Mouse (Mus musculus): ENCODE measurements around the gene Olfr68. TPM values are rescaled to one million over a fixed set of nuclear protein-coding genes. Genes with fewer than 3 reads are reported as not detected.
"Not testable (repeated sequence)": the region's sequence is repeated elsewhere in the genome, so short reads cannot be mapped to it uniquely, and the experiment has no call there.

Olfr68 gene
- not detected in 2 replicates for polyA plus RNA-seq (2016; fragmentation: Nextera tagmentation; extraction: Ambion mirVana)

GRCm38 (mm10) chr7:103779598-103779997 lies at the start of gene Olfr68:
Gene Olfr68, minus strand, starts transcription at chr7:103779698.
- H3K4me2 ChIP-seq: no peak within 1 kb of the TSS
- no peak within 1 kb of the TSS for H3K9ac ChIP-seq
- 79% methylated on average over 3 of the region's 3 CpGs for WGBS
- no peak within 1 kb of the TSS for H3K27ac ChIP-seq (ENCODE audit: poor library complexity, severe bottlenecking)
- no peaks in the 10 kb centered on the region for H3K4me1 ChIP-seq (replicated peaks)
- no peaks in the 10 kb centered on the region for H3K27me3 ChIP-seq (replicated peaks)
- ATAC-seq (ENCODE audit: insufficient number of reproducible peaks, low FRiP score): no peak
- no peaks in the 10 kb centered on the region for H3K36me3 ChIP-seq
- H3K4me3 ChIP-seq: no peak within 1 kb of the TSS
- H3K9me3 ChIP-seq (replicated peaks): no peaks in the 10 kb centered on the region

- 80% methylated on average over 4 of the region's 4 CpGs for WGBS
- peak; percentile 90 for ATAC-seq (ENCODE audit: insufficient number of reproducible peaks, low FRiP score)
- Histone ChIP-seq H3K9ac (no peak within 1 kb of the TSS), H3K27me3 (replicated peaks) (no peaks in the 10 kb centered on the region), H3K4me2 (no peak within 1 kb of the TSS), H3K36me3 (no peaks in the 10 kb centered on the region), H3K4me1 (replicated peaks) (no peaks in the 10 kb centered on the region), H3K9me3 (replicated peaks) (no peaks in the 10 kb centered on the region), H3K27ac (ENCODE audit: poor library complexity, severe bottlenecking) (no peak within 1 kb of the TSS), H3K4me3 (no peak within 1 kb of the TSS)
These were observed 48.3 kb upstream of the Olfr68 start, which contains the start of gene Hbb-bs for GRCm38 (mm10) chr7:103827808-103828207. Gene Hbb-bs, minus strand, starts transcription at chr7:103828096.

- not testable (repeated sequence) for H3K4me1 ChIP-seq (replicated peaks); H3K4me2 ChIP-seq; H3K36me3 ChIP-seq; H3K9me3 ChIP-seq (replicated peaks); H3K27ac ChIP-seq (ENCODE audit: poor library complexity, severe bottlenecking); H3K27me3 ChIP-seq (replicated peaks); H3K4me3 ChIP-seq; H3K9ac ChIP-seq
- ATAC-seq (ENCODE audit: insufficient number of reproducible peaks, low FRiP score): peak; percentile 27; the same call in 1 of the 2 replicates
- WGBS: no CpG with 5 or more reads among the region's 2 CpGs
These were observed 47.6 kb upstream of the Olfr68 start for GRCm38 (mm10) chr7:103827139-103827538.

GRCm38 (mm10) chr7:103826255-103826887 lies 46.9 kb upstream of the Olfr68 start:
- no peak; the same call in 1 of the 2 replicates for ATAC-seq (ENCODE audit: insufficient number of reproducible peaks, low FRiP score)
- H3K9ac ChIP-seq: no peak overlapping the region
- no peaks in the 10 kb centered on the region for H3K36me3 ChIP-seq
- no peaks in the 10 kb centered on the region for H3K27me3 ChIP-seq (replicated peaks)
- no peaks in the 10 kb centered on the region for H3K4me1 ChIP-seq (replicated peaks)
- WGBS: 70% methylated on average over 3 of the region's 3 CpGs
- no peak overlapping the region for H3K27ac ChIP-seq (ENCODE audit: poor library complexity, severe bottlenecking)
- H3K4me3 ChIP-seq: no peak overlapping the region
- H3K9me3 ChIP-seq (replicated peaks): no peaks in the 10 kb centered on the region
- no peak overlapping the region for H3K4me2 ChIP-seq

- ATAC-seq (ENCODE audit: insufficient number of reproducible peaks, low FRiP score): peak; percentile 51; the same call in 1 of the 2 replicates
- H3K4me1 ChIP-seq (replicated peaks): no peaks in the 10 kb centered on the region
- H3K4me3 ChIP-seq: no peak overlapping the region
- 82% methylated on average over 3 of the region's 3 CpGs for WGBS
- no peaks in the 10 kb centered on the region for H3K36me3 ChIP-seq
- no peak overlapping the region for H3K27ac ChIP-seq (ENCODE audit: poor library complexity, severe bottlenecking)
- H3K9ac ChIP-seq: no peak overlapping the region
- H3K4me2 ChIP-seq: no peak overlapping the region
- no peaks in the 10 kb centered on the region for H3K9me3 ChIP-seq (replicated peaks)
- no peaks in the 10 kb centered on the region for H3K27me3 ChIP-seq (replicated peaks)
These were observed 46.2 kb upstream of the Olfr68 start for GRCm38 (mm10) chr7:103825536-103826254.

GRCm38 (mm10) chr7:103824597-103824996 lies 45.1 kb upstream of the Olfr68 start:
- H3K27me3 ChIP-seq (replicated peaks): no peaks in the 10 kb centered on the region
- H3K27ac ChIP-seq (ENCODE audit: poor library complexity, severe bottlenecking): no peak overlapping the region
- no peak overlapping the region for H3K9ac ChIP-seq
- no peaks in the 10 kb centered on the region for H3K36me3 ChIP-seq
- no peaks in the 10 kb centered on the region for H3K4me1 ChIP-seq (replicated peaks)
- H3K4me3 ChIP-seq: no peak overlapping the region
- 82% methylated on average over 2 of the region's 2 CpGs for WGBS
- no peak for ATAC-seq (ENCODE audit: insufficient number of reproducible peaks, low FRiP score)
- H3K9me3 ChIP-seq (replicated peaks): no peaks in the 10 kb centered on the region
- H3K4me2 ChIP-seq: no peak overlapping the region

- H3K4me2 ChIP-seq; H3K27ac ChIP-seq (ENCODE audit: poor library complexity, severe bottlenecking); H3K4me1 ChIP-seq (replicated peaks); H3K36me3 ChIP-seq; ATAC-seq (ENCODE audit: insufficient number of reproducible peaks, low FRiP score); H3K9me3 ChIP-seq (replicated peaks); H3K9ac ChIP-seq; H3K27me3 ChIP-seq (replicated peaks); H3K4me3 ChIP-seq: not testable (repeated sequence)
- 71% methylated on average over 1 of the region's 2 CpGs for WGBS
These were observed 35.6 kb upstream of the Olfr68 start for GRCm38 (mm10) chr7:103815085-103815484.

- Histone ChIP-seq H3K9me3 (replicated peaks) (no peaks in the 10 kb centered on the region), H3K9ac (no peak within 1 kb of the TSS), H3K27me3 (replicated peaks) (no peaks in the 10 kb centered on the region), H3K4me2 (no peak within 1 kb of the TSS), H3K27ac (ENCODE audit: poor library complexity, severe bottlenecking) (no peak within 1 kb of the TSS), H3K36me3 (no peaks in the 10 kb centered on the region), H3K4me3 (no peak within 1 kb of the TSS), H3K4me1 (replicated peaks) (no peaks in the 10 kb centered on the region; the same call in 1 of the 2 replicates)
- peak; percentile 95 for ATAC-seq (ENCODE audit: insufficient number of reproducible peaks, low FRiP score)
- WGBS: 82% methylated on average over 3 of the region's 3 CpGs
These were observed 34.3 kb upstream of the Olfr68 start, which contains the start of gene Hbb-bt for GRCm38 (mm10) chr7:103813766-103814165. Gene Hbb-bt, minus strand, starts transcription at chr7:103813996.

GRCm38 (mm10) chr7:103813152-103813551 lies 33.7 kb upstream of the Olfr68 start:
- 0 out of 2 replicates have a peak, but pooled peaks have one; percentile 4 for ATAC-seq (ENCODE audit: insufficient number of reproducible peaks, low FRiP score)
- H3K4me3 ChIP-seq; H3K27me3 ChIP-seq (replicated peaks); H3K9me3 ChIP-seq (replicated peaks); H3K27ac ChIP-seq (ENCODE audit: poor library complexity, severe bottlenecking); H3K9ac ChIP-seq; H3K4me1 ChIP-seq (replicated peaks); H3K4me2 ChIP-seq; H3K36me3 ChIP-seq: not testable (repeated sequence)
- no CpG with 5 or more reads among the region's 3 CpGs for WGBS

- H3K9ac ChIP-seq: no peak overlapping the region
- H3K4me3 ChIP-seq: no peak overlapping the region
- ATAC-seq (ENCODE audit: insufficient number of reproducible peaks, low FRiP score): no peak
- H3K27ac ChIP-seq (ENCODE audit: poor library complexity, severe bottlenecking): no peak overlapping the region
- H3K4me1 ChIP-seq (replicated peaks): no peaks in the 10 kb centered on the region; the same call in 1 of the 2 replicates
- H3K4me2 ChIP-seq: no peak overlapping the region
- no peaks in the 10 kb centered on the region for H3K27me3 ChIP-seq (replicated peaks)
- no peaks in the 10 kb centered on the region for H3K36me3 ChIP-seq
- no peaks in the 10 kb centered on the region for H3K9me3 ChIP-seq (replicated peaks)
- 40% methylated on average over 1 of the region's 1 CpGs for WGBS
These were observed 32.7 kb upstream of the Olfr68 start for GRCm38 (mm10) chr7:103812174-103812573.

GRCm38 (mm10) chr7:103811223-103811845 lies 31.8 kb upstream of the Olfr68 start:
- H3K36me3 ChIP-seq: no peaks in the 10 kb centered on the region
- H3K4me2 ChIP-seq: no peak overlapping the region
- no peaks in the 10 kb centered on the region for H3K27me3 ChIP-seq (replicated peaks)
- no peaks in the 10 kb centered on the region for H3K9me3 ChIP-seq (replicated peaks)
- 0 out of 2 replicates have a peak, but pooled peaks have one; percentile 34 for ATAC-seq (ENCODE audit: insufficient number of reproducible peaks, low FRiP score)
- H3K9ac ChIP-seq: no peak overlapping the region
- H3K4me1 ChIP-seq (replicated peaks): no peaks in the 10 kb centered on the region; the same call in 1 of the 2 replicates
- no peak overlapping the region; the same call in 1 of the 2 replicates for H3K27ac ChIP-seq (ENCODE audit: poor library complexity, severe bottlenecking)
- no peak overlapping the region for H3K4me3 ChIP-seq
- 40% methylated on average over 1 of the region's 1 CpGs for WGBS
